Mouse (Mus musculus): ENCODE measurements around the gene Rcor1.

- TF ChIP-seq CHD2 (IDR thresholded peaks at IDR 0.05; ENCODE audit: low read depth, low read length) (no peak), MAFK (IDR thresholded peaks at IDR 0.05; ENCODE audit: insufficient read depth, low read depth, low read length) (no peak), ZC3H11A (IDR thresholded peaks at IDR 0.05; ENCODE audit: borderline replicate concordance, low read depth, low read length) (no peak), ZNF384 (IDR thresholded peaks at IDR 0.05; ENCODE audit: low read depth, low read length) (no peak)
Observed at GRCm38 (mm10) chr12:111044880-111045279, 5.7 kb downstream of the Rcor1 start.

Data from ES-E14 (cell line).